Mouse (Mus musculus) brain, embryonic 18.5 days (tissue): ENCODE results near the gene Exph5.

ENCODE experiments used
- DNase-seq: peaks from one replicate; pipeline ENCODE4 v3.0.0-alpha.2; 2012; ENCODE audit warnings: low read depth, low spot score

Exph5 gene

DNA sequence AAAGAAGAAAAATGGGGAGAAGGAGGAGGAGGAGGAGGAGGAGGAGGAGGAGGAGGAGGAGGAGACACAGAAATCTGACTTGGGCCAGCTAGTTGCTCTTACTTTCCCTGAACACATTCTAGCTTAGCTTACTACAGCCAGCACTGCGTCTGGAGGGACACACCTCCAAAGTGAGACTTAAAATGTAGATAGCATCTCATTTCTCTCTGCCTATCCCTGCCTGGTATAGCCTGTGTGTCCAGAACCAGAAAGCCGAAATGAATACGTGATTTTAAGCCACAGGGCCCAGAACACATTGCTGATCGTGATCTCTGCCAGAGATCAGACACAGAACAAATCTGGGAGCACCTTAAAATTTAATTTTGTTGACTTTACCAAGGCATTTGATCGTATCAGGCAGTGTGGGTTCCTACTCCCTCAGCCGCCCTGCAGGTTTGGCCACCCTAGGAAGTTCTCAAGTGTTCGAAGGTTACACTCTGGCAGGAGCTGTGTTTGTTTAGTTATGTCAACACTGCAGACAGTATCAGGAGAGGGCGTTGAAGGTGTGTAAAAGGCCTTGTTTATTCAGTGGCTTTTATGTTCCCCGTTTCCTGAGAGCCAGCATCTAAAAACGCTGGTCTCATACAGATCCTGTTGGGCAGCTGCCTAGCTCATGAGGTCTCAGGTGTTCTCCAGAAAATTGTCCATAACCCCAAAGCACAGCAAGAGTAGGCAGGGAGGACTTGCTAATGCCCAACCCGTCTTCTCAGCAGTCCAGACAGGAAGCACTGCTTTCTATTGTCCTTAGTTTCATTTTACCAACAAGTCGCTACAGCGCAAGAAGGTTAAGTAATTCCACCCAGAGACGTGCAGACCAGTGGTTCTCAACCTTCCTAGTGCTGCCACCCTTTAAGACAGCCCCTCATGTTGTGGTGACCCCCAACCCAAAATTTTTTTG lies 55.0 kb downstream of the Exph5 start:
- no peak for DNase-seq

DNA sequence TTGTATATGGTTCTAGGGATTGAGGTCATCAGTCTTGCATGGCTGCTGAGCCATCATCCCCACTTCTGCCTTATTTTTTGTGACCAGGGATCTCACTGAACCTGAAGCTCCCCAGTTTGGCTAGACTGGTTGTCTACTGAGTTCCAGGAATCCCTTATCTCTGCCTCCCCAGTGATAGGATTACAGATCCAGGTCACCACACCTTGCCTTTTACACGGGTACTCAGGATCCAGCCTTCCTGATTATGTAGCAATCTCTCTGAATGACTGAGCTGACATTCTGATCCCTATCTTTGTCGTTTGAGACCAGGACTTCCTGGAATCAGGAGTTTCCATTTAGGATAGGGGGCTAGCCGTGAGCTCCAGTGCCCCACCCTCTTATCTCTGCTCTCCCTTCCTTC lies 69.9 kb downstream of the Exph5 start:
- DNase-seq: no peak

DNA sequence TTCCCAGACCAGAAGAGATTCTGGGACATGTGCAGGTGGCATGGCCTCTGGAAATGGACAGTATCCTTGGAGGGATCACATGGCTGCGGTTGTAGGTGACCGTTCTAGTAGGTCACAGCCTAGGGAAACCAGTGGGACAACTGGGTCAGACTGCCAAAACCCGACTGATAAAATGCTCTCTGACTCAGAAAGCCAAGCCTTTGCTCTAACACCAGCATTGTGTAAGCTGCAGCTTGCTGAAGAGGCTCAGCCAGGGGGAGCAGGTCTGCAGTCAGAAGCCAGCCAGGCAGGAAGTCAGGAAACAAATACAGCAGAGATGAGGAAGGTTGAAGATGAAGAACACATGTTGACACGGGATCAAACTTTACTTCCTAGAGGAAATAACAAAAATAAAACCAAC lies 74.4 kb downstream of the Exph5 start:
- no peak for DNase-seq

DNA sequence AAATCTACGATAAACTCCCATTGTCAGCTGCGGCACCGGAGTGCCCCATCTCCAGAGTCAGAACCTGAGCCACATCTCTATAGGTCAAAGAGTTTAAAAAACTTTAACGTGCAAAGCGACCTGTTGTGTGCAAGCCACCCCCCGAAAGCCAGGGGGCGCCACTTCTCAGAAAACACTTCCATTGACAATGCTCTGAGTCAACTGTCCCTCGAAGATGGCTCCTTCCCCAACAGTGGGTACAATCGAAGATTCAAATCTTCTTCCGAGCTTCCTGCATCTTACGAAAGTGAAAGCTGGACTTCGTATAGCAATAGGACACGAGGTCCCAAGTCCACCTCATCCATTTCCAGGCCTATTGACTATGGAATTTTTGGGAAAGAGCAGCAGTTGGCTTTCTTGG lies 75.3 kb downstream of the Exph5 start:
- no peak for DNase-seq

DNA sequence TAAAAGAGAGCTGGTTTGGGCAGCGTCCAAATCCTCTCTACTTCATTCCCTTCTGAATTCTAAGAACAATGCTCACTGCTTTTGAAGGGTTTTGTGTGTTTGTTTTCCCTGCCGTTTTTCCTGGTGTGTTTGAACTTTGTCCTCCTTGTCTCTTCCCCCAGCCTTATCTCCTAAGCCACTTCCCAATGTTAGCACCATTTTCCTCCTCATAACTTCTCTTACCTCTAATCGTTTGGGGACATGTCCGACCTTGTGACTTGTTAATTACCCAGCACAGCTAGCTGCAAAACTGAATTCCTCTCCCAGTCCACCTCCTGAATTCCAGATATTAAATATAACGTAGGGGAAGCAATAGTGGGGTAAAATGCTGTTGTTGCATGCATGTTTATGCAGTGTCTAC lies 76.1 kb downstream of the Exph5 start:
- no peak for DNase-seq

DNA sequence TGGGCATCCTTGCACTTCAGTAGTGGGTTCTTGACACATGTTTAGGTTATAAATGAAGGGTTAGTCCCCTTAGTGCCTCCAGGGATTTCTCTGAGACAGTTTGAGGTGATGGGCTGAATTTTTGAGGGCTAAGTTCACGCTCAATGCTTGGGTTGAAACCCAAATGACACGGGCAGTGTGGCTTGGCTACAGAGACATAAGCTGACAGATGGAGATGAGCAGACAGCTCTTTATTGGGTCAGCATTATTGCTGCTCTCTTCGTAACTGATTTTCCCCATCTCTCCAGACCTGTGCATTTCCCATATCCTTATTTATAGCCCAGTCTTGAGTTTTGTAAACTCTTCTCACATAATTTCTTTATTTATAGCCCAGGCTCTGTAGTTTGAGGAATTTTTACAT lies 76.7 kb downstream of the Exph5 start:
- no peak for DNase-seq

DNA sequence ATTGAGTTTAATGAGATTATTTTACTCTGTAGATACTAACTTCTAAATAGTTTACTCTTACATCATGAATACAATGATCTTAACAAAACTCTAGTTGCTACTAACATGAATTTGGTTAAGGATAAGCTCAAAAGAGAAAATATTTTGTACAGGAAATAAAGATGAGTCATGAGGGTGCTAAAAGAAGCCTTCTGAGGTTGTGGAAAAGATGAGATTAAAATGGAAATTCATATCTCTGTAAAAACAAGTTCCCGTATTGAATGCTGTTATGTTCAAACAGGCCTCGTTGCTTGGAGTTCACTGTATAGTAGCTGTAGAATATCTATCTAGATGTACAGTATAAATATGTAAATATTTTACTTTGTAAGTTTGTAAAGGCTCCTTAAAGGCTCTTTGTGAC lies 79.1 kb downstream of the Exph5 start:
- no peak for DNase-seq

DNA sequence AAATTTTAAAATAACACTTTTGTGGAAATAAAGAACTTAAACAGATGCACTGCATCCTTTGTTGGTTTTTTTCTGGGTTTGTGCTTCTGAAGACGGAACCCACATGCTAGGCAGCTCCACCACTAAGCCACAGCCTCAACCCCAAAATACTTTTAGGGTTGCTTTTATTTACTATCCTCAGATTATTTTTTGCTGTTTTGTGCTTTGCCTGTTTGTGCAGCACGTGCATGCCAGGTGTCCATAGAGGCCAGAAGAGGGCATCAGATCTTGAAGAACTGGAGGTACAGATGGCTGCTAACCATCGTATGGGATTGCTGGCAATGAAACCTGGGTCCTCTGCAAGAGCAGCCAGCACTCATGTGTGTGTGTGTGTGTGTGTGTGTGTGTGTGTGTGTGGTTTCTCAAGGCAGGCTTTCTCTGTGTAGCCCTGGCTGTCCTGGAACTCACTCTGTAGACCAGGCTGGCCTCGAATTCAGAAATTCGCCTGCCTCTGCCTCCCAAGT lies 79.7 kb downstream of the Exph5 start:
- no peak for DNase-seq

DNA sequence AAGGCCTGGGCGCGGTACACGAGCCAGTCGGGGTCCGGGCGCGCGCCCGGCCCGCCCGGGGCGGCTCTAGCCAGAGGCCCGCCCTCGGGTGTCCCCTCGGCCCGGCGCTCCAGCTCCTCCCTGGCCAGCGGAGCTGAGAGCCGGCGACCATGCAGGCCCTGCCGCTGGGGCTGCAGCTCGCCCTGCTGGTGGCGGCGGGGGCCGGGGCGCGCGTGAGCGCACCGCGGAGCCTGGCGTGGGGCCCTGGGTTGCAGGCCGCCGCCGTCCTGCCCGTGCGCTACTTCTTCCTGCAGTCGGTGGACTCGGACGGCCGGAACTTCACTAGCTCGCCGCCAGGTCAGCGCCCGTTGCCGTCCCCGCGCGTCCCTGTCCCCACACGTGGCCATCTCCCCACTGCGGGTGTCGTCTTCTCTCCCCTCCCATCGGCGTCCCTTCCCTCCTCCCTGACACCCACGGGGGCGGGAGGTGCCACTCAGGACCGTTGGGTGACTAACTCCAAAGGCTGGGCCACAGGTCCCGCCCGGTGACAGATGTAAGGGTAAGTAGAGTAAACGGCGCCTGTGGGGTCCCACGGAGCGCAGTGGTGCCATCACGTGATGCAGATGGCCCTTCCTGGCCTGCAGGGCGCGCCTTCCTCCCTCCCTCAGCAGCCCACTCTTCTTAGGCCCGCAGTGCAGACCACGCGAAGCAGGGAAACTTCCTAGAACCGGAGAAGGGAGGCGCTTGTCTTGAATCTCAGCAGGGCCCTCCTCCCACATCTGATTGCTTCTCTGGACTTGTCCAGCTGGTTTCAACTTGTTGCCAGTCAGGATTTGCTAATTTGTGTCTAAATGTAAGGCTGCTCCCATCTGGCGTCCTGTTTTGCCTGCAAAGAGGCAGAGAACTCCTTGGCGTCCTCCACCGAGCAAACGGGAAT lies 82.7 kb downstream of the Exph5 start, which contains the start of gene Kdelc2:
Gene Kdelc2 (plus strand): TSS at position 75 of the 916 bp plus-strand sequence.
- peak; percentile 85 for DNase-seq

DNA sequence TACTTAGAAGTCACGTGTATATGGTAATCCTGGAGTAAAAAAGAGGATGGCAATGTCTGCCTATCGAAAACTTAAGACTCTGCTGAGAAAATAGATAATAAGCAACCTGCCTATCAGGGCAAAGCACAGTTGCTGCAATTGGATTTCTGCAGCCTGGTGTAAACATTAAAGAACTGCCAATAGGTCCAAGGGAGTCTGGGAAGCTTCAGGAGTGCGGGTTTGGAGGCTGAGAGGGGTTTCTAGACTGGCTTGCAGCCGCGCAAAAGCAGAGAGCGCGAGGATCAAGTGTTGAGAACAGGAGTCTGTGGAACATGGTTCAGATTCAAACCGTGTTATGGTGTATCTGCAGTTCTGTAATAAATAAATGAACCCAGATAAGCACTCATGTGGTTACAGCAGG lies 83.4 kb downstream of the Exph5 start:
- no peak for DNase-seq

DNA sequence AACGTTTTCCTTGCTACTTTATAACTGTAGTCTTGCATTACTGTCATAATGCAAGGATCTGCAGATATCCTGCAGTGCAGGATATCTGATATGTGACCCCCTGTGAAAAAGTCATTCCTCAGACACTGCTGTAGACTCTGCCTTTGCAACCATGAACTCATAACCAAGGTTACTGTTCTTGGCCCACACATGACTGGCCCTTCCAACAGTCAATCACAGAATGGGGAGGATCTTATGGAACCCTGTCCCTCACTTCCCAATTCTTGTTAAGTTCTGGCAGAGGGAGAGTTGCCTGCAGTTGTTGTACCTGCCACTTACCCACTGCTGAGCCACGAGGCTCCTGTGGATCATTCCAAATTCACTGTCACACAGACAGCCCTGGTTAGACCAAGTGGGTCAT lies 86.0 kb downstream of the Exph5 start:
- no peak for DNase-seq

DNA sequence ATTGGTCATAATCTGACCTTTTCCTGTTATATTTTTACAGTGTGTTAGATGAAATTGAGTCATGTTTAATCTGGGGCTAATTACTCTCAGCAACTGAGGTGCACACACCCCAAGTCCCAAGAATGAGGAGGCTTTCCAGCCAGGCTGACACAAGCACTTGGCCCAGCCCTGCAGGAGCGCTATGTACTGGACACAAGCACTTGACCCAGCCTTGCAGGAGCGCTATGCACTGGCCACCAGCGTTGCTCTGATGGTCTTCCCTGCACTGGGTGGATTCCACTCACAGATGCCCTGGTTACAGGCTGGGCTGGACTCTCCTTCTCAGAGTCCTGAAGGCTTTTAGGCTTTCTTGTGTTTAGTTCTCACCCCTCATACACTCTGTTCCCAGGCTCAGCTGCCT lies 87.6 kb downstream of the Exph5 start:
- no peak for DNase-seq

DNA sequence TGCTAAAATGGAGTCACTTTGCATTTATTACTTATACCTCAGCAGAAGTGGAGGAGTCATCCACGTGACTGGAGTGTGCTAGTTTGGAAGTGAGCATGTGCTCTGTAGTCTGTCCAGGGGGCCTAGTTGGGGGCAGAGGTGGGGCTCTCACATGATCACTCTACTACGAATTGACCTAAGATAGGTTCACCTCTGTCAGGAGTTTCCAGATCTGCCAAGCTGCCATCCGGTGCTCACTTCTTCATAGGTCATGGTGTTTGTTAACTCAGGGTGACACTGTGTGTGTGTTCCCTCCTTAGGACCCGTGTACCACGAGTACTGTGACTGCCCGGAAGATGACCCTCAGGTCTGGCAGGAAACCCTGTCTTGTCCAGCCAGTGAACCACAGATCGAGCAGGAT lies 88.7 kb downstream of the Exph5 start:
- DNase-seq: no peak

DNA sequence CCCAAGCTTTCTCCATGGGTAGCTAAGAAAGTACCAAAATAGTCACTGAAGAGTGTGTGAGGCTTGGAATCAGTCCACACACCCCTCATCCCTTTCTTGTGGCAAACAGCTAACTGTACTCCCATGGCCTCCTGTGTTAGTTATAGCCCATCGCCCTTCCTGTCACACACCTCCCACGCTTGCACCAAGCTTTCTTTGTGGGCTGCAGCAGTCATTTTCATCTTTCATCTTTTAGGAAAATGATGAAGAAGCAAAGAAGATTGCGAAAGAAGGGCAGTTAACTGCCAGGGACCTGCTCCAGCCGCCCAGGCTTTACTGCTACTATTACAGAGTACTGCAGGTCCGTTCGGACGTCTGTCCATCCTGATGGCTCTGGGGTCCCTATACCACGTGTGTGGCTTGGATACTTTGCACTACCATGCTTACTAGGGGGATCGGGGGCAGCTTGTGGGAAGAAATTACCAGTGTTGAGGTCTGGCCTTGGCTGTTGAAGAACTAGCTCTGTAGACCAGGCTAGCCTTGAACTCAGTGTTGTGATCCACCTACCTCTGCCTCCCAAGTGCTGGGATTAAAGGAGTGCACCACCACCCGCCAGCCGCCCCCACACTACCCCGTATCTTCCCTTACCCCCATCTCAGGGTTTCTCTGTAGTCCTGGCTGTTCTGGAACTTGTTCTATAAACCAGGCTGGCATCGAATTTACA lies 96.4 kb downstream of the Exph5 start:
- no peak for DNase-seq

DNA sequence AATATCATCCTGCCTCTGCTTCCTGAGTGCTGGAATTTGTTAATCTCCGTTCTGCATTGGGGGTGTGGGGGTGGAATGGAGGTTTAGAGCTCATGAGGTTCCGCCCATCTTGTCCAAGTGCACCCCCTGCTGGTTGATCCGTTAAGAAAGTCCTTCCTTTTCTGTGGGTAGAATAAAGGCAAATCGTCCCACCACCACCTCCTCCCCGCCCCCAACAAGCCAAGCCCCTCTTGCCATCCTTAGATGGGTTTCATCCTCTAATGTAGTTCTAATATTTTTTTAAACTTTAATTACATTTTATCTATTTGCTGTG lies 96.9 kb downstream of the Exph5 start:
- no peak for DNase-seq

DNA sequence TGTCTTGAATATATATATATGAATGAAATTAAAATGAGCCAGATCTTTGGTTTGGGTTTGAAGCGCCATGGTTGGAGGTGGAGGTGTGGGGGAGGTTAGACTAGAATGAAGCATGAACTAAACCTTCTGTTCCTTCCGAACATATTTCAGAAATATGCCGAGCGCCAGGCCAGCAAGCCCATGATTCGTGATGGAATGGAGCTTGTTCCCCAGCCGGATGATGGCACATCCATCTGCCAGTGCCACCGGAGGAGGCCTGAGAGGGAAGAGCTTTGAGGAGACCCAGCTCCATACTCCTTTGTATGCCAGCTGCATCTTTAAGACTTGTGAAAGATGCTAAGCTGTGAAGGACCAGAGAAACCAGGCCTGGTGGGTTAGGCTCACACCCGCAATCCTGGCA lies 98.1 kb downstream of the Exph5 start:
- no peak for DNase-seq

DNA sequence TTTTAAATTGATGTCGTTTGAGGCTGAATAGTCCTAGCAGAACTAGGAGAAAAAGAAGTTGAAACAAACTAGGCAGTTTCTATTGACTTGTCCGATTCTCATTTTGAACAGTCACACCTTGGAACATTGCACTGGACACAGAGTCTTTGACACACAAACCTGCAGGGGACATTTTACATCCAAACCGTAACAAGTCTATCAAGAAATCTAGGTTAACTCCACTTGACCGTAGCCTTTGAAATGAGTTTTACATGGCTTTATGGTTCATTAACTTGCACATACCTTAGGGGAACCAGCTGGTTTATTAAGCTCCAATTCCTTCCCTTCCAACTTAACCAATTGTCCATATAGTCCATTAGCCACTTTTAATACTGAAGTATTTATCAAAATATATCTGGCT lies 99.2 kb downstream of the Exph5 start:
- no peak for DNase-seq

DNA sequence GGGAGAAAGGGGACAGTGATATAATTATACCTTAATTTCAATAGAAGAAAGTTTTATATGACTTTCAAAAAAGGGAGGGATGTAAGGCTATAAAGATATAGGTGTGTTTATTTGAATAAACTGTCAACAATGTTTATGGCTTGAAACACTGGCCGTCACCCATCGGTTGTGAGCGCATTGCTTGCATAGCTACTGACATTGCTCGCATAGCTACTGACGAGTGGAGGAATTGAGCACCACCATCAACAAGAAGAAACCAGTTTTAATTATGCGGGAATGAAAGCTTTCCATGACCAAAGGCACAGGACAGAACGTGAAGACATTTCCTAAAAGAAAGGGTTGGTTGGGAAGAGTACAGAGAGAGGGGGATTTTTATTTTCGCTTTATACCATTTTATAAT lies 99.7 kb downstream of the Exph5 start:
- DNase-seq: no peak

DNA sequence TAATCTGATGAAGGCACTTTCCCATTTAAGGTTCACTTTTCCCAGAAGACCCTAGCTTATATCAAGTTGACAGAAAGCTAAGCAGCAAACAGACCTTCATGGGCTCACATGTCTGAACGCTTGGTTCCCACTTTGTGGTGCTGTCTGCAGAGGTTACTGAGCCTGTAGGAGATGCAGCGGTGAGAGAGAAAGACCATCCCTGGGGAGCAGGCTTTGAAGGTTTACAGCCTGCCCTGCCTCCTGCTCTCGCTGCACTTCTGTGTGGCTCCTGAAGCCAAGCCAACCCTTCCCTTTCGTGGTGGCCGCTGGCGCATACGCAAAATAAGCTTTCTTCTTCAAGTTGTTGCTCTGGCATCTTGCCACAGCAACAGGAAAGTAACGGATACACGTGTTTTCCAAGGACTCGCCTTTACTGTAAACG lies 100.8 kb downstream of the Exph5 start, which contains the start of gene 4930550C14Rik:
Gene 4930550C14Rik (plus strand): TSS at position 35 of the 421 bp plus-strand sequence.
- no peak for DNase-seq

DNA sequence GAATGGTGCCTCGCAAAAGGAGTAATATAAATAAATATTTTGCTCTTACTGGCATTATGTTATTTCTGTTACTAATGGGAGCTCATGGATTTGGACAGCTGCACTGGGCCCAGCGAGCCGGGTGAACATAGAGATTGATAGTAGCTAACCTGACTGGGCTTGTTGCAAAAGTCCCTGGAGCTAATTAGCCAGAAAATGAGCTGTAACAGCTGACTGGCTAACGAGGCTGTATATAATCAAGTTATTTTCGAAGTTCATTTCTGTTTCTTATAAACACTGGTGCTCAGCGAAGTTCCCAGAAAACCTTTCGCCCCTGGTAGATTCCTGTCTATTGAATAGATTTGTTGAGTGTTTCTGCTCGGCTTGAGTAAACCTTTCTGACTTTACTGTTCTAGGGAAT lies 101.5 kb downstream of the Exph5 start:
- DNase-seq: no peak

DNA sequence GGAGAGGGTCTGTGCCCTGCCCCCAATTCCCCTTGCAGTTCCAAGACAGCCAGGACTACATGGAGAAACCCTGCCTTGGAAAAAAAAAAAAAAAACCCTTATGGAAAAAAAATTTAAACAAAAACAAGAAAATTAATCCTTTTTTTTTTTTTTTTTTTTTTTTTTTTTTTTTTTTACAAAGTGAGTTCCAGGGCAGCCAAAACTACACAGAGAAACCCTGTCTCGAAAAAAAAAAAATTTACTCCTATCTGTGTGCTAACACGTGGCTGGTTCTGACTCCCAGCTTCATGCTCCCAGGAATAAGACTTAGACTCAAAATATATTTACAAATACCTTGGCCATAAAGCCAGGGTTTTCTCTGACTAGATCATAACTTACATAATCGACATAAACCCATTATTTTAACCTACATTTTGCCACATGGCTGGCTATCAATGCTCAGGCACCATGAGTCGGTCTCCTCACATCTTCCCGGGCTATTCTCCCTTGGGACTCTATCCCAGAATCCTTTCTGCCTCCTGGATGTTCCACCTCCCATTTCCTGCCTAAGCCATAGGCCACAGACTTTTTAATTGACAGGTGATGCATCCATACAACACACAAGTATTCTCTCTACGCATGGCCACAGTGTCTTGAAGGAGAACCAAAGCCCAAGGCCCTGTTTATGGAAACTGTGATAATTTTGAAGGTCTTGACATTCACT lies 102.7 kb downstream of the Exph5 start:
- DNase-seq: no peak
